Mouse (Mus musculus): ENCODE results near the gene Olfr877.

Olfr877 gene

GRCm38 (mm10) chr9:37853969-37854368, at the start of gene Olfr877:
Gene Olfr877 (plus strand): TSS chr9:37854269.
- no peak for DNase-seq (ENCODE audit: low spot score)

DNA sequence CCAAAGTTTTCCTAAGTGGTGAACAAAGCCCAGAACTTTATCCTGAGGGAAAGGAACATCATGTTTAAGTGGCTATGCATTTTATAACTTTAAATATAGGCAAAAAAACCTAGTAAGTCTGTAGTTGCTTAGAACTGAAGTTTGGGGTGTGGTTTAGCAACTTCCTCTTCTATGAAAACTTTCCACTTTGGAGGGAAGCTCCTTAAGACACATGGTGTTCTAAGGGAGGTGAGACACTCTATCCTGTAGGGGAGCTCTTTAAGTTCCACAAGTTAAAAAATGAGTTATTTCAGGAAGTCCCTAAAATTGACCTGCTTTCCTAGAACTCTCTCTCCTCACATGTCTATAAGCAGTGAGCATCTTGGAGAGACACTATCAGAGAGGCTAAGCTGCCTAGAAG, 46.8 kb upstream of the Olfr877 start:
- no peak for DNase-seq (ENCODE audit: low spot score)

GRCm38 (mm10) chr9:37808456-37808855, 45.6 kb upstream of the Olfr877 start:
- no peak for DNase-seq (ENCODE audit: low spot score)

DNA sequence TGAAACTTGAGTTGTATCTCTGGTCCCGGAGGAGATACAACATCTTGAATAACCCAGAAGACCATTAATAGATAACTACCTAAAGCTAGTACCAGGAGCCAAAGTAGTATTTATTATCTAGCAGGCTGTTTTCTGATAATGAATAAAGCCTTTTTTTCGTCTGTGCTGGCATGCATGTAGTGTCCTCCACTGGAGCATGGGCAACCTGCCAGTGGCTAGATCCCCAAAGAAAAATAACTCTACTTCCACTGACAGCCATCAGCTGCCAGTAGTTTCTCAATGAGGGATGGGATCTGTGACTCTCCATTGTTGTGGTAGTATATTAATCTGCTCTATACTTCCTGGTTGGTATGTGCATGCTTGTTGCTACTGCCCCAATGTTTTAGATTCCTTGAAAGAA, 45.1 kb upstream of the Olfr877 start:
- DNase-seq (ENCODE audit: low spot score), result no peak

DNA sequence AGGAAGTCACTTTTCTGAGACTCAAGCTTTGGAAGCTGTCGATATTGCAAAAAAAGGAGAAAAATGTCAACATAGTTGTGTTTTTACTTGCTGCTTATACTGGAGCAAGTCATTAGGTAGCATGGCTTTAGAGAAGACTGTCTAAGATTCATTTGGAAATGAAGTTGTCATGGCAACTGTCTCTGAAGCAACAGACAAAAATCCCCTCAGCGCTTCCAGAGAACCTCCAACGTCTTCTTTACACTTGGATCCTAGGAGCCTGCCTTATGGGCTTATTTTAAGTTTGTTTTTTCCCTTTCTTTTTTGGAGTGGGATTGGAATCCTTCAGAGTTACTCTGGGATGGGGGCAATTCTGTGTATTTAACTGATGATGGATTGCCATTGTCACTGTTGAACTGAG, 39.4 kb upstream of the Olfr877 start:
- DNase-seq (ENCODE audit: low spot score), result no peak

DNA sequence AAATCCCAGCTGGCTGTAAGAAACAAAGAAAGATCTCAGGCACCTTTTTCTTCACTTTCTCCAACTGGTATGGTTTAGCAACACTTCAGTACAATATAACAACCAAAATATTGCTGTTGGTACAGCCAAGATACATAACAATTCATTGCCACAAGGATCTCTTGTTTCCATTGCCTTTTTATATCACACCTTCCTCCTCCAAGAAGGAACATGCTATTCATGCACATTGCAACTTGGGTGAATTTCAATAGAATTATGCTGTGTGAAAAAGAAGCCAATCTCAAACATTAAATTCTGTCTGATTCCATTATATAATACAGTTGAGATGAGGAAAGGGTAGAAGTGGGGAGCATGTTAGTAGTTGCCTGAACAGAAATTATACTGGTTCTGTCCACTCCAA, 24.2 kb upstream of the Olfr877 start:
- DNase-seq (ENCODE audit: low spot score), result no peak

DNA sequence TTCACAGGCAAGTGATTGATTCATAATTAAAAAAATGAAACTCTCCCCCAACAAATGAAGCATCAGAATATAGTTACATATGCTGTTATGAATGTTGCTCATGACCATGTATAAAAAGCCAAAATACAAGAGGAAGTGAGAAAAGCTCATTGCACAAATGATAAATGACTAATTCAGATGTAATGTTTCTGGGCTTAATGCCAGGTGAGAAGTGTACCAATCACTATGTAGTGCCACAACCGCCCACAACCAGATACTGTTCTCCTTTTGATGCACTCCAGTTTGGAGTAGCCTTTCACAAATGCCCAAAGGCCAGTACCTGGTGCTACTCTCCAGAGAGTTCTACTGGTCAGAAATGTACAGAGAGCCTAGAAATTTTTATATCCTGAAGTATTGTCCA, 20.7 kb upstream of the Olfr877 start:
- DNase-seq (ENCODE audit: low spot score), result no peak

- DNase-seq (ENCODE audit: low spot score), result no peak
Observed at GRCm38 (mm10) chr9:37849267-37849666, 4.8 kb upstream of the Olfr877 start.

DNA sequence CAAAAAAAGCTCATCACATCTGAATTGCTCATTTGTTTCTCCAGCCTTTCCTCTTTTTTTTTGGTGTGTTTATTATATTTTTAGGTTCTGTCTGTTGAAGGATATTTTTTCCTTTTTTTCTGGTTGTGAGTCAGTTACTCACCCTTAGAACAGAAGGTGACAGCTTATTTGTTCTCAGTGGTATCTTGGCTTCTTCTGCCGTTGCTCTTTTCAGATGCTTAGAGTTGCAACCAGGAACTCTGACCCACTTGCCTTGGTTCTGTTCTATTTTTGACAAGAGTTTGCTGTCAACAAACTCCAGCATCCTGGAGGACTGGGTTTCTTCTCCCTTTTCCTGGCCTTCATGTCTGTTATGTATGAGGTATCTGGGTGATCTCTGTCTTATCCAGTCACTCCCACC, 9.3 kb downstream of the Olfr877 start:
- no peak for DNase-seq (ENCODE audit: low spot score)

DNA sequence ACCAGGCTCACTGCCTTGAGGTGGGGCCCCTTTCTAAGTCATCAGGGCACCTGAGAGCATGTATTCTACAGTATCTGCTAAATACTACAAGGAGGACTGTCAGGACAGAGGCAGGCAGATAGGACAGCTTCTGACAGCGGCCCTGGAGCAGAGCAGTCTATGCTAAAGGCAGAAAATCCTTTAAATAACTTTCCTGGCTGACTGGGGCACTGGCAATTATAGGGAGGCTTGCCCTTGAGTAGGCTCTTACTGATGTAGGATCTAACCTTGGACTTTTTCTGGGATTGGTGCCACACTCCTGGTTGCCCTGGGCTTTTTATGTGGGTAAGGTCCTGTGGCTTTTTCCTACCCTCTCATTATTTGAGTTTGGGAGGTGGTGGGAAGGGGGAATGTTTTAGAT, 16.2 kb downstream of the Olfr877 start:
- no peak for DNase-seq (ENCODE audit: low spot score)

GRCm38 (mm10) chr9:37871097-37871496, 17.0 kb downstream of the Olfr877 start:
- DNase-seq (ENCODE audit: low spot score), result no peak

- DNase-seq (ENCODE audit: low spot score), result no peak
Observed at GRCm38 (mm10) chr9:37871536-37871935, 17.5 kb downstream of the Olfr877 start.

DNA sequence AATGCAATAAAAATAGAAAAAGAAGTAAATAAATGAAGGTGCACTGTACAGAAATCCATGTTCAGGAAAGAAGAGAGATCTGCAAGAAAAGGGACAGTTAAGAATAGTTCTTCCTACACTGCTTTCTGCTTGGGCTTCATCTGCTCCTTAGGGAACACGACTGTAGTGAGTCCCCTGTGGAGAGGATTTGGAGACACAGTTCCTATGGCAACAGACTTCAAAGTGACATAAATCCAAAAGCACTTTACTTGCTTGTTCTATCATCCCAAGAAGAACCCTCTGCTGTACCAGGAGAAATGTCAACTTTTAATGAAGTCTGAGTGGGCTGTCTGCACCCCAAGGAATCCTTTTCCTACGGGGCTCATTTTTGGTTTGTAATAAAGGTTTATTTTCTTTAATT, 36.9 kb downstream of the Olfr877 start:
- no peak for DNase-seq (ENCODE audit: low spot score)

GRCm38 (mm10) chr9:37896661-37897060, 42.6 kb downstream of the Olfr877 start, which contains the start of gene Olfr145:
Gene Olfr145 (plus strand): TSS chr9:37896724.
- no peak for DNase-seq (ENCODE audit: low spot score)

GRCm38 (mm10) chr9:37905555-37905954, 51.5 kb downstream of the Olfr877 start:
- no peak for DNase-seq (ENCODE audit: low spot score)

All from ovary, postnatal 14 days (tissue).